Mouse (Mus musculus) megakaryocyte, adult 5-6 weeks (primary cell): ENCODE measurements around the gene Ms4a4b. TPM values are rescaled to one million over a fixed set of nuclear protein-coding genes. Genes with fewer than 3 reads are reported as not detected.
A peak's percentile ranks its signal among the peaks of the same experiment; 100 is the strongest.
"Not testable (repeated sequence)": the region's sequence is repeated elsewhere in the genome, so short reads cannot be mapped to it uniquely, and the experiment has no call there.

Experiments
- ATAC-seq: 2 replicates; pipeline ENCODE4 v1.8.0; 2016; ENCODE audit warnings: mild to moderate bottlenecking, inconsistent platforms; ENCODE audit not compliant: poor library complexity, severe bottlenecking
- total RNA-seq, 2 experiments: library from RNA; stranded (forward) in 1 of 2; stranded (reverse) in 1 of 2; fragments of 153-499, 151-499 nt in 1 of 2; fragments of 221-1000, 200-1000 nt in 1 of 2; gene quantifications; 2 replicates each; pipeline versions ENCODE4 v1.2.3 to v1.2.4; 2015 to 2017

Gene Ms4a4b
- total RNA-seq (2015): 53.5 and 63.3 TPM in 2 replicates
- 17.0 and 32.8 TPM in 2 replicates for total RNA-seq (2017)

DNA sequence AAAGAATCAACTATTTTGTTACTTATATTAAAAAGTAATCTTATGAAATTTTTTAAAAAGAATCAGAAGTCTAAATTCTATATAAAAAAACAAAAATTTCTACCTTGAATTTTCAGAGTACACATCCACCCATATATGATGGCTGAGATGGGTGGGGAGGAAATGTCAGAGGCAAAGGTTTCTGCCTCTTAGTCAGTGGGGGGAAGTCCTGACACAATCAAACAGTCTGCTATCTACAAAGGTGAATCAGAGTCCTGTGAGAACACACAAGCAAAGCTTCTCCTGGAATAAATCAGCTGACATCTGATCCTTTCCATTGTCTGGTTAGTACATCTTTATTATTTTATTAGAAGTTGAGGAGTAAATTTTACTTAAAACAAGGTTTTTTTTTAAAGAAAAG lies at the start of gene Ms4a4b:
Gene Ms4a4b, plus strand, starts transcription at position 216 of the 400 bp plus-strand sequence.
- no peak for ATAC-seq

DNA sequence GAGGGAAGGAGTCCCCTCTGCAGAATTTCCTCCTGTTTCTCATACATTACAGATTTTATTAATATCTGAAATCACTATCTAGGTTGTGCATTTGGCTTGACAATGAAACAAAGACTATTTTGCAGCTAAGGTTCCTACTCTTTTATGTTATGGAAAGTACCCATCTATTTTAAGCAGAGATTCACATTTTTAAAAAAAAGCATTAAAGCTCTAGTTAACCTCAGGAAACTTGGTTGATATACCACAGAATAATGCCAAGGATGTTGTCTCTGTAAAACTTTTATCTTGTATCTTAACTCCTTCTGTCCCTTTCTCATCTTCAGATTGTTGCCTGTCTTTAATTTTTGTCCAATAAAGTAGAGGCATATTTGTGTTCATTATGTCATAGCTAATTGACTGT lies 47.6 kb upstream of the Ms4a4b start:
- ATAC-seq: no peak

DNA sequence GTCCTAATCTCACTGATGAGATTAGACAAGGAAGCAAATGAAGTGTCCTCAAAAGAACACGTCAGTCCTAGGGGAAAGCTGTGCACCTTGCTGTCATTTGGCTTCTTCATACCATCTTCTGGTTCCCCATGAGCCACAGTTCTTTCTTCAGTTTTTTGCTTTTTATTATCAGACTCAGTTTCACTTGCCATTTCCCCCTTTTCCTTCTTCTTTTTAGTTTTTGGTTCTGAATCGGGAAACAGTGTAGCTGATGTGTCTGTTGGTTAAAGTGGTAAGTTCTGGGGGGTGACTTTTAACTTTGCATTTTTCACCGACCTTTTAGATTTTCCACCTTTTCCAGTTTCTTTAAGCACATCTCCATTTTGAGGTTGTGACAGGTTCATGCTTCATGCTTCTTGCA lies 38.8 kb upstream of the Ms4a4b start, which contains the start of gene Ms4a4c:
Gene Ms4a4c, plus strand, starts transcription at position 244 of the 400 bp plus-strand sequence.
- peak; percentile 27; the same call in 1 of the 2 replicates for ATAC-seq

DNA sequence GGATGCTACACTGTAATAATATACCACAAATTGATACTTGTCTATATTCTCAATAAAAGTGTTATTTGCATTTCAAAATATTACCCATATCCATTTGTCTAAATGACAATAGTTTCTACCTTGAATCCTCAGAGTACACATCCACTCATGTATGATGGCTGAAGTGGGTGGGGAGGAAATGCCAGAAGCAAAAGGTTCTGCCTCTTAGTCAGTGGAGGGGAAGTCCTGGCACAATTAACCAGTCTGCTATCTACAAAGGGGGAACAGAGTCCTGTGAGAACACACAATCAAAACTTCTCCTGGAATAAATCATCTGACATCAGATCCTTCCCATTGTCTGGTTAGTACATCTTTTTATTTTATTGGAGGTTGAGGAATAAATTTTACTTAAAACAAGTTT lies 35.9 kb upstream of the Ms4a4b start:
- ATAC-seq: no peak

DNA sequence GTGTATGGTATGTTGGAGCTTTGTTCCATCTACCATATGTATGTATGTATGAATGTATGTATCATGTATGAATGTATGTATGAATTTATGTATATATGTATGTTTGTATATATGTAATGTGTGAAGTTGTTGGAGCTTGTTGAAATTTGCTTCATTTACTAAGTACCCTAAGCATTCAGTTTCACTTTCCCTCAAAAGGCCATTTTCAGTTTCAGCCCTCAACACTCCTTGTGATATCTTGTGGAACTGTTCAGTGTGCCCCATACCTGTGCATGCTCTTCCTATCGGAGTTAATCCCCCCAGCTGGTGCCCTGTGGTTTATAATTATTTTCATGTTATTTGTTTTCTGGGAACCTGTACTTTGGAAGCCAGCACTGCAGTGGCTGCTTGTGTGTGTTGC lies 34.8 kb upstream of the Ms4a4b start:
- no peak for ATAC-seq

DNA sequence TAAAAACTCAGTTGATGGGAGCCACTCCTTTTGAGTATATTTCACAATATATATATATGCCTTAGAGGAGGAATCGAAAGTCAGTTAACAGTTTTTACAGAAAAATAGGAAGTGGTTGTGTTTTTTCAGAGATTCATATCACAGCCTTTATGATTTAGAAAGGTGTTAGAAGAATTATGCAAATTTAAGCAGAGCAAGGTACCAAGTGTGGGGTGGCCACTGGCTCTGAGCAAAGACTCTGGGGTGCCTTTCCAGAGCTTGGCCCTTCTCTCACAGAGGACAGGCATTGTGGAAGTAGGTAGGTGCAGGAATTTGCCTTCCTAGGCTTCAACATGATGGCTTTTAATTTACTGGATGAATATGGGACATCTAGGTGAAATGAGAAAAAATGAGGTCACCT lies 31.7 kb upstream of the Ms4a4b start:
- peak; percentile 60 for ATAC-seq

DNA sequence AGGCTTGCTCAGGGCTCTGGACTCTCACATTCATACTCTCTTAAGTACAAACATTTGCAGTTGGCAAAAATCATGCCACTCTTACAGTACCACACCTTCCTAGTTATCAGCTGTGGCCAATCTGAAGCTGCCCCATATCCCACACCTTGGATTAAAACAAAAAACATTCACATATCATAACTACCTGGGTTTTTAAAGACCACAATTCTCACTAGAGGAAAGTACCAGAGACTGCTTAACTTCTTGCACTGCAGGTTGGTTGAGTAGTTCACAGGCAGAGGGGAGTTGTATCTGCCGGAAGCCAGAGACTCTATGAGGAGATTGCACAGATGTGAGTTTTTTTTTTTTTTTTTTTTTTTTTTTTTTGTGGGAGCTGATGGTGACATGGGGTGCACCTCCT lies 29.3 kb upstream of the Ms4a4b start:
- ATAC-seq: no peak

DNA sequence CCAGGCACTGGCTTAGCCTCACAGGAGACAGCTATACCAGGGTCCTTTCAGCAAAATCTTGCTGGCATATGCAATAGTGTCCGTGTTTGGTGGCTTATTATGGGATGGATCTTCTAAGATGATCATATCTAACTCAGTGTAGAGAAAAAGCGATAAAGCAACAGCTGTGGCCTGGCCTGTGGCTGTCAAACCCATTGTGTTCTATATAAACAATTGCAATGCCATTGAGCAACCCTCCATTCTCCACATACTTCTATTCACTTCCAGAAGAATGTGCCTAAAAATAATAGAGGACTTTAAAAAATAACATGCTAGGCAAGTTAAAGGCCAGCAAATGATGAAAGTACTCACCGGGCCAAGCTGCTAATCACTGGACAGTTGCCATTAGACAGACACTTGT lies 27.8 kb upstream of the Ms4a4b start:
- no peak for ATAC-seq

DNA sequence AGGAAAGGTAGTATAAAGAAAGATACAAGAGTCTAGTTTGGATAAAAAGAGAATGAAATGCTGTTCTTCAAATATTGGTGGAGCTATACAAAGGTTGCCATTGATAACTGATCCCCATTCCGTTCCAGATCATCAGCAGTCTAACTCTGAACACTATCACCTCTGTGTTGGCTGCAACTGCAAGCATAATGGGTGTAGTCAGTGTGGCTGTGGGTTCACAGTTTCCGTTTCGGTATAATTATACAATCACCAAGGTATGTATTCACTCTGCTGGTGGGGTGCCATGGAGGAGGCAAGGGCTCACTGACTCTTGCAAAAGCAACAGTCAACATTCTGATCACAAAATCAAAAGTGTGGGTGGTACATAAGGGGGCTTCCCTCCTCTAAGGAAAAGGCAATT lies 24.5 kb upstream of the Ms4a4b start:
- not testable (repeated sequence) for ATAC-seq

DNA sequence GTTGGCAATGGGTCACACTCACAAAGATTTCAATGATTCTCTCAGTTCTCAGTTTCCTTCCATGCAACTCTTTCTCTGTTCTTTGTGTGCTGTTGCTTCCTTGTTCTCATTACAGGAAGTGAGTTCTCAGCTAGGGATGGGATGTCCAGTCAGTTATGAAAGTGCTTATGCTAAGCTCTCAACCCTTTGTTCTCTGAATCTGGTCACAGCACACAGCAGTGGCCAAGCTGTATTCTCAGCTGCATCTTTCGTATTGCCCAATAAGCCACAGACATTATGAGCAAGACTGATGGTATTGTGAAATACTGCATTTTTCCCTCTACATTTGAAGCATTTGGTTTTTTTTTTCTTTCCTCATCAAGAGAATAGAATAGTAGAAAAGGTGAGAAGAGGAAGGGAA lies 12.1 kb upstream of the Ms4a4b start:
- ATAC-seq: peak; percentile 99

DNA sequence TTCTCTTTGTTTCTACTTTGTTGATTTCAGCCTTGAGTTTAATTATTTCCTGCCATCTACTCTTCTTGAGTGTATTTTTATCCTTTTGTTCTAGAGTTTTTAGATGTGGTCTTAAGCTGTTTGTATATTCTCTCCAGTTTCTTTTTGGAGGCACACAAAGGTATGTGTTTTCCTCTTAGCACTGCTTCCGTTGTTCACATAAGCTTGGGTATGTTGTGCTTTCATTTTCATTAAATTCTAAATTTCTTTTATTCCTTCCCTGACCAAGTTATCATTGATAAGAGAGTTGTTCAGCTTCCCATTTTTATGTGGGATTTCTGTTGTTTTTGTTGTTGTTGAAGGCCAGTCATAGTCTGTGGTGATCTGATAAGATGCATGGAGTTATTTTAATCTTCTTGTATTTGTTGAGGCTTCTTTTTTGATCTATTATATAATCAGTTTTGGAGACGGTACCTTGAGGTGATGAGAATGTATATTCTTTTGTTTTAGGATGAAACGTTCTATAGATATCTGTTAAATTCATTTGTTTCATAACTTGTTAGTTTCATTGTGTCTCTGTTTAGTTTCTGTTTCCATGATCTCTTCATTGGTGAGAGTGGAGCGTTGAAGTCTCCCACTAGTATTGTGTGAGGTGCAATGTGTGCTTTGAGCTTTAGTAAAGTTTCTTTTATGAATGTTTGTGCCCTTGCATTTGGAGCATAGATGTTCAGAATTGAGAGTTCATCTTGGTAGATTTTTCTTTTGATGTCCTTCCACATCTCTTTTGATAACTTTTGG lies 8.1 kb upstream of the Ms4a4b start:
- ATAC-seq: no peak

DNA sequence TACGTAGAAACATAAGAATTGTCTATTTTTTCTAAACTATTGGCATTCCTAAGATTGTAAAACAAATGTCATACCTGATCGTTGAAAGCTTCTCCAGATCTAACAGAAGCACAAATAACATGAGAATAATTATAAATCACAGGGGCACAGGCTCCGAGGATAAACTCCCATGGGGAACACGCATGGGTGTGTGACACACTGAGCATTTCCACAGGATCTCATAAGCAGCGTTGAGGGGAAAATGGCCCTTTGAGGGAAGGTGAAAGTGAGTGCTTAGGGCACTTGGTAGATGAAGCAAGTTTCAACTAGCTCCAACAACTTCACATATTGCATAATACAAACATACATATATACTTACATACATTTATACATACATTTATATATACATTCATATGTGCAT lies 611 bp downstream of the Ms4a4b start:
- ATAC-seq: no peak

DNA sequence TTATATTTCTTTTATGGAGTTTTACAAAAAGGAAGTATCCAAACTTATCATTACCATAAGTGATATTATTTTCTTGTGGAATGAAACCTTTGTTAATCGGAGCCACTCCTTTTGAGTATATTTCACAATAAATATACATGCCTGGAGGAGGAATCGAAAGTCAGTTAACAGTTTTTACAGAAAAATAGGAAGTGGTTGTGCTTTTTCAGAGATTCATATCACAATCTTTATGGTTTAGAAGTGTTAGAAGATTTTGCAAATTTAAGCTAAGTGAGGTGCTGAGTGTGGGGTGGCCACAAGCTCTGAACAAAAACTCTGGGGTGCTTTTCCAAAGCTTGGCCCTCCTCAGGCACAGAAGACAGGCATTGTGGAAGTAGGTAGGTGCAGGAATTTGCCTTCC lies 3.9 kb downstream of the Ms4a4b start:
- peak; percentile 66 for ATAC-seq

DNA sequence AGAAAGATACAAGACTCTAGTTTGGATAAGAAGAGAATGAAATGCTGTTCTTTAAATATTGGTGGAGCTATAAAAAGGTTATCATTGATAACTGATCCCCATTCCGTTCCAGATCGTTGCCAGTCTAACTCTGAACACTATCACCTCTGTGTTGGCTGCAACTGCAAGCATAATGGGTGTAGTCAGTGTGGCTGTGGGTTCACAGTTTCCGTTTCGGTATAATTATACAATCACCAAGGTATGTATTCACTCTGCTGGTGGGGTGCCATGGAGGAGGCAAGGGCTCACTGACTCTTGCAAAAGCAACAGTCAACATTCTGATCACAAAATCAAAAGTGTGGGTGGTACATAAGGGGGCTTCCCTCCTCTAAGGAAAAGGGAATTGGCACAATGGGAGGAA lies 15.7 kb downstream of the Ms4a4b start:
- not testable (repeated sequence) for ATAC-seq

DNA sequence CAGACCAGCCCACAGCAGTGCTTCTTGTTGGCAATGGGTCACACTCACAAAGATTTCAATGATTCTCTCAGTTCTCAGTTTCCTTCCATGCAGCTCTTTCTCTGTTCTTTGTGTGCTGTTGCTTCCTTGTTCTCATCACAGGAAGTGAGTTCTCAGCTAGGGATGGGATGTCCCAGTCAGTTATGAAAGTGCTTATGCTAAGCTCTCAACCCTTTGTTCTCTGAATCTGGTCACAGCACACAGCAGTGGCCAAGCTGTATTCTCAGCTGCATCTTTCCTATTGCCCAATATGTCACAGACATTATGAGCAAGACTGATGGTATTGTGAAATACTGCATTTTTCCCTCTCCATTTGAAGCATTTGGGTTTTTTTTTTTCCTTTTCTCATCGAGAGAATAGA lies 21.4 kb downstream of the Ms4a4b start:
- peak; percentile 93 for ATAC-seq

DNA sequence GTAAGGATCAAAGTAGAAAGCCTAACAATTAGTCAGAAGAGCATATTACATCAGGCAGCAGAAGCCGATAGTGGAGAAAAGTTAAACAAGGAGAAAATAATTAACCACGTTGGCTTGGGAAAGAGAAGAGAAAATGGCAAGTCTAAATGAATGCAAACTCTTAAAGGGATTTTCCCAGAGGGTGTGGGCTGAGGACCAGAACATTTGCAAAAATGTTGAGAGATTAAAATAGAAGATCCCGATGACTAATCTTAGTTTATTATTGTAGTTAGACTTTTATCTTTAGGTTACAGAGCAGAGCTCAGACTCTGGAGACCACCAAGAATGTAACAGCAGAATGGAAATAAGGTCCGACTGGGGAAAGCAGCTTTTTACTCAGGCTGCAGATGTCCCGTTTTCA lies 23.1 kb downstream of the Ms4a4b start:
- no peak for ATAC-seq

DNA sequence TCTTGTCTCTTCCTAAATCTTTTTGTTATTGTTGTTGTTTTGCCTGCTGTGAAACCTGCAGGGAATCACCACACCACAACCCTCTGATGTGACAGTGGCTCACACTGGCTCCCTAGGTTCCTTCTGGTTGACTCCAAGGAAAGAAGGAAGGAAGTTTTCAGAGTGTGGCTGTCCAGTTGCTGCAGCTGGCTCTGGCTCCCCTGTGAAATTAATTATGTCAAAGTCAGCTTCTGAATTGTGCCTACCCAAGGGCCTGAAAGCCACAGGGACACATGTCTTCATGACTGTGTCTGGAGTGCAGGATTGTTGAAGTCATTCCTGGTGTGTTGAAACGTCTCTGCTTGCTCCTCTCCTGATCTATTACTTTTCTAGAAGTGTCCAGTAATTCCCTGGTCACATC lies 25.0 kb downstream of the Ms4a4b start:
- ATAC-seq: not testable (repeated sequence)

DNA sequence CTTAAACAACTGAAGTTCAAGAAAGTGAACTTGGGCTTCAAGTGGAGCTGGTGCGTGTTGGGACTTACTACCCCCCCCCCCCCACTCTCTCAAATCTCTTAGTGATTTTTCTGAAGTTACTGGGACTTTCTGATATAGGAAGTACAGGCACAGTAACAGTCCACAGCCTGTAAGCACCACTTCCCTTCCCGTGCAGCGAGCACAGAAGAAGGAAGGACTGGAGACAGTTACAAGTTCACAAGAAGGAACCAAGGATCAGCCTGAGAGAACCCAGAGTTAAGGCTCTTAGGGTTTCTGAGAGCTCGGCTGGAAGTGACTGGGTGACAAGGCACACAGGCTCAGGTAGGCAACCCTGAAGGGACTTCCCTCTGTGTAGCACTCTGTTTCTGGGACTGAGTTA lies 25.9 kb downstream of the Ms4a4b start, which contains the start of gene Ms4a6c:
Gene Ms4a6c, plus strand, starts transcription at position 152 of the 400 bp plus-strand sequence.
- peak; percentile 78 for ATAC-seq

DNA sequence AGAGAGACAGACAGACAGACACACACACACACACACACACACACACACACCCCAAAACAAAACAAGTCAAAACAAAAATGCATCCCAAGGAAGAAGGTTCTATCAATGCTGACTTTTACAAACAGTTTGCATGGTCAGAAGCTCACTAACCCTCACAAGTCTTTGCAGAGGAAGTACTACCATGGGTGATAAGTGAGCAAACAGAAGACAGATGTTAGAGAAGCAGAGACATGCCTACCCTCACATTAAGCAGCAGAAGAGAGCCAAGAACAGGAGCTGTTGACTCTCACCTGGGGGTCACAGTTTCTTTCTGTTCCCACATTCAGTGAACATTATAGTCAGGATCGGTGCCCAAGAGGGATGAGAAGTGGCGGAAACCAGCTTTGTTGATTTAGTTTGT lies 36.4 kb downstream of the Ms4a4b start:
- ATAC-seq: no peak

DNA sequence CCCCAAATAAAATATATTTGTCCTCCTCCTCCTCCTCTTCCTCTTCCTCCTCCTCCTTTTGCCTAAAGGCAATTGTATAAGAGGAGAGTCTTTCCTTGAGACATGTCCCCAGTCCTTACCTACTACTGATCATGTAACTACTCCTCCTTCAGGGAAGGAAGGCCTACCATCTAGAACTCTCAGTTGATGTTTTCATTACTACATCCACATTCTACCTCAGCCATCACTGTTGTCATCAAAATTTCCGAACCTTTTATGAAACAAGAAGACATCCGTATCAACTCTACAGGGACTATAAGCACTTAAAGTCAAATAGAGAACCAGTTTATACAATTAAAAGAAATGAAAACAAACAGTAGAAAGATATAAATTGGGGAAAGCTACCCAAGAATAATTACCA lies 39.3 kb downstream of the Ms4a4b start:
- ATAC-seq: no peak

DNA sequence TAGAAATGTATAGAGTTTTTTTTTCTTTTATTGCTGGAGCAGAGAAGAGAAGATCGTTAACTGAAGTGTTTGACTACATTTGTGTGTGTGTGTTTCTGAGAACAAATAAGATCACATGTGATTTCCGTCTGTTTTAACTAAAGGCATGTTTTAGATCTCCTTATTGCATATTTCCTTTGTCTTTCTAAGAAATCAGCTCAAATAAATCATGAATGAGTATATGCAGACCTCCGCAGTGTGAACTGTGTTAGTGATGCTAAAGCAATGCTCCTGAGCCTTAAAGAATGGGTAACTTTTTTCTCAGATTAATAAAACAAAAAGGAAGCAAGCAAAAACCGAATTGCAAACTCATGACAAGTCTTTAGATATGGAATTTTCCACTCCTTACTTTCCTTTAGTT lies 40.6 kb downstream of the Ms4a4b start:
- no peak for ATAC-seq

DNA sequence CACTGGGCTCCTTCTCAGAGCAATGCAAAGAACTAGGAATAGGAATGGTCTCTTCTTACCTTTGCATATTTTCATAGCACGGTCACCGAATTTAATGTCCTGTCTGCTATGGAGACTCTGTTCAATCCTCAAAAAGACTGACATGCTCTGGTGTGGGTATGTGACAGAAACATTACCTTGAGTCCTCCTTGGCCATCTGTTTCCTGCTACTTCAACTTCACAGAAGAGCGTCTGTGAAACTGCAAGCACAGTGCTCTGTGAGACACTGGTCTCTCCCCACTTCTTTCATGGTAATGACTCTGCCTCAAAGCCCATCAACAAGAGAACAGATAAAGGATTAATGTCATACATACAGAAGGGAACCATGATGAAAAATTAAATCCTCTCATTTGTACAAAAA lies 41.0 kb downstream of the Ms4a4b start:
- no peak for ATAC-seq

DNA sequence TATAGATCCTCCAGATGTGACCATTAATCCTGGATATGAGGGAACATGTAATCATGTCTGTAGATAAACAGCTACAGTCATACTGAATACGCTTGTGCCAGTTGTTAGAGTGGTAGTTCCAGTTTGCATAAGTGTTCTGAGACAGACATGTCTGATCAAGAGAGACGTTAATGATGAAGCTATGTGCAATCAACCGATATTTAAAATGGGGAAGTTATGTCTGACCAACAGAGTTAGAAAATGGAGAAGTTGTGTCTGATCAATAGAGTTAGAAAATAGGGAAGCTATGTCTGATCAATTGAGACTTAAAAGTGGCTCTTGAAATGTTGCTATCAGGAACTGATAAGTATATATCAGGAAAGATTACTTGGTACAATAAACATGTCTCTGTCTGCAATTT lies 41.9 kb downstream of the Ms4a4b start:
- ATAC-seq: peak; percentile 74
